Comparison of ENCODE assay signal across 8 mouse cellular contexts in the genomic region with DNA sequence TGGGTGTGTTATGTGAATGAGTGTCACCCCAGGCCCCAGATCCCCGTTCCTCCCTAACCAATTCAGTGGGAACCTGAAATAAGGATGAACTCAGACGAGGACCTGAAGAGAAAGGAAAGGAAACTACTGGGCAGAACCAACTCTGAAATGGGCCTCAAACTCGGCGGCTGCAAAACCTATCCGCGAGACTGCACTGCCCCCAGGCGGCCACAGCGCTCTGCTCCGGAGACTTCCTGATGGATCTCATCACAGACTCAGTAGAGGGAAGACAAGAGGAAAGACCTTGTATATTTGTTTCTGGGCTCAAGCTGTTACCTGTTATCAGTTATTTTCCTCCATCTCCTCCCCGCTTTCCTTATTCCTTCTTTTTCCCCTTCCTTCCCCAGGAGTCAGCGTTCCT. TPM values are rescaled to one million over a fixed set of nuclear protein-coding genes. Genes with fewer than 3 reads are reported as not detected.
A peak's percentile ranks its signal among the peaks of the same experiment; 100 is the strongest.
DNase-seq lines count a peak whose midpoint lies in the region; ATAC-seq and TF ChIP-seq lines count a peak whose summit lies in the region.

No protein-coding gene starts in this region.

- no peaks in the 10 kb centered on the region for H3K27me3 ChIP-seq in hindbrain, embryonic 16.5 days (replicated peaks; ENCODE audit: control insufficient read depth, insufficient read depth, low read length)

- ATAC-seq in common myeloid progenitor, adult 5-6 weeks (replicated peaks; ENCODE audit: low read depth, poor library complexity, severe bottlenecking), result peak; percentile 83
- no peak for ATAC-seq in hindbrain, embryonic 16.5 days

- H3K36me3 ChIP-seq in hindbrain, embryonic 16.5 days (ENCODE audit: control insufficient read depth, insufficient read depth, low read length), result no peaks in the 10 kb centered on the region

- H3K9ac ChIP-seq in hindbrain, embryonic 16.5 days (ENCODE audit: low read depth, low read length), result no peak overlapping the region; the same call in 1 of the 2 replicates

- peak; percentile 93 for TF ChIP-seq CTCF in gastrocnemius, adult 2 months (IDR thresholded peaks at IDR 0.05)
- peak; percentile 90 for TF ChIP-seq CTCF in left cerebral cortex, adult 2 months (IDR thresholded peaks at IDR 0.05)

- no peak overlapping the region for H3K27ac ChIP-seq in gastrocnemius, adult 2 months
- H3K27ac ChIP-seq in hindbrain, embryonic 16.5 days (ENCODE audit: low read depth, low read length), result no peak overlapping the region
- H3K27ac ChIP-seq in left cerebral cortex, adult 2 months, result no peak overlapping the region

- peak overlapping the region; percentile 57 for H3K4me3 ChIP-seq in gastrocnemius, adult 2 months
- H3K4me3 ChIP-seq in hindbrain, embryonic 16.5 days (ENCODE audit: low read length), result no peak overlapping the region
- no peak overlapping the region for H3K4me3 ChIP-seq in left cerebral cortex, adult 2 months

- H3K4me1 ChIP-seq in hindbrain, embryonic 16.5 days (ENCODE audit: control insufficient read depth, insufficient read depth, low read depth, low read length), result 0 out of 2 replicates have a peak, but pooled peaks cover 2% of the 10 kb centered on the region

- H3K4me2 ChIP-seq in hindbrain, embryonic 16.5 days (ENCODE audit: low read length), result peak overlapping the region; percentile 34

- DNase-seq in adrenal gland, adult (ENCODE audit: inconsistent age in 2 of 2, low spot score in 1 of 2), result peak; percentile 85 to 95
- DNase-seq in gastrocnemius, adult 2 months, result peak; percentile 86
- peak; percentile 70 to 84 for DNase-seq in left cerebral cortex, adult 2 months (ENCODE audit: extremely low spot score in 1 of 2, low spot score in 2 of 2)
- DNase-seq in lung, postnatal 4 days, result peak; percentile 75 to 86
- peak; percentile 68 to 86 for DNase-seq in right cerebral cortex, postnatal 10 days (ENCODE audit: low spot score in 2 of 2)
- DNase-seq in urinary bladder, postnatal 14 days (ENCODE audit: low spot score), result peak; percentile 88

- 8% methylated on average over 11 of the region's 11 CpGs for WGBS in hindbrain, embryonic 16.5 days

- intact Hi-C loops in gastrocnemius, adult 2 months (cut with DNase I), result loop anchor here (1.0 to 10.0 kb wide), 6 partner anchors 36 to 528 kb away; partner anchors contain the start of gene Necab3
- intact Hi-C loops in left cerebral cortex, adult 2 months (cut with DNase I), result loop anchor here (2.0 to 10.0 kb wide), 4 partner anchors 230 to 528 kb away; no protein-coding TSS in a partner anchor

- H3K9me3 ChIP-seq in hindbrain, embryonic 16.5 days (ENCODE audit: control insufficient read depth, low read length), result no peaks in the 10 kb centered on the region

RNA-seq across cellular contexts. Expression of gene Eif2s2, which starts 50.4 kb away (rescaled TPM):
- total RNA-seq in common myeloid progenitor, adult 5-6 weeks (2017), result 222 and 224 TPM in 2 replicates
- total RNA-seq in gastrocnemius, adult 2 months (2021), result 100 to 1,000 TPM; 125 TPM
- polyA plus RNA-seq in hindbrain, embryonic 16.5 days (2015; fragmentation: Nextera tagmentation; extraction: Ambion mirVana), result 58.4 and 60.4 TPM in 2 replicates
- 10 to 100 TPM; 46.3 to 47.8 TPM for total RNA-seq in left cerebral cortex, adult 2 months (2021)
